Mouse (Mus musculus): Measurements from ENCODE around the gene Magi3.

DNA sequence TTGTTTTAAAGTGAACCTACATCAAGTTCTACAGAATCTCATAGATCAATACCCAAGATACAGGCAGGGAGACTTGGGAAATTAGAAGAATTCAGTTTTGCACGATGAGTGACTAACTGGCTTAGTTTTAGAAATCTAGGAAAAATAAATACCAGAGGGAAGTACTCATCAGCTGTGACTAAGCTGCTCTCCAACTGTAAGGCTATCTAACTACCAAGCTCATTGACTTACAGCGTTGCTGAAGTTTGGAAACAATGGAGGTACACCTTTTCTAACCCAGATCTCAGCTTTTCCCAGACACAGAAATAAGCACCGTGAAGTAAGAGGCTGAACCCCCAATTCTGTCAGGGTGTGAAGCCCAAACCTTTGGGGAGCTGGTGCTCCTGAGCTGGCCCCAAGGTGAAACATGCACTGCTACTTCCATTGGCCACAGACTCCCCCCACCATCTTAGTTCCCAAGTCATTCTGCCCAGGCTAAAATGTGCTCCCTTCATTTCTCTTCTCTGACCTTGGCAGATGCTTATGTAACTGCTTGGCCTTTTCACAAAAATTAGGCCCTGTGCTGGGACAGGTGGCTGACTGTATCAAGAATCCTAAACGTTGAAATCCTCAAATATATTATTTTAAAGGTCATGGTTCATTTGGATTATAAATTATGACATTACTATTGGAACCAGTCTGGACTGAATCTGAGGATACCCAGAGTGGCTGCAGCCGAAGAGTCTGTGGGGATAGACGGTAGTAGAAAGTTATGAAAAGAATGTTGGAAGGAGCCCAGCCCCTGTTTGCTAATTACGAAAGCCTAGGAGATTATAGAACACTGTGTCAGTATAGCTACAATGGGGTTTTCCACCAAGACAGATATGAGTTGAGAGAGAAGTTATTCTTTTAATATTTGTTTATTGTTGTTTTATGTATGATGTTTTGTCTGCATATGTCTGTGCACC is 13.5 kb upstream of the Magi3 start:
- TF ChIP-seq CTCF (IDR thresholded peaks at IDR 0.05; ENCODE audit: low read depth, low read length) (no peak), POLR2A (IDR thresholded peaks at IDR 0.05; ENCODE audit: insufficient read depth, low read length) (no peak), EP300 (IDR thresholded peaks at IDR 0.05; ENCODE audit: insufficient read depth, low read depth, low read length) (no peak)

Data from ES-Bruce4 (cell line).